In genomic region chr1:74857201-74857600, GRCm38 (mm10) we compare ENCODE assay signal across 13 mouse cellular contexts. TPM values are rescaled to one million over a fixed set of nuclear protein-coding genes. Genes with fewer than 3 reads are reported as not detected.
DNase-seq lines count a peak whose midpoint lies in the region; ATAC-seq lines count a peak whose summit lies in the region.
"Had no signal": no experiment of that assay in that cellular context is flagged by ENCODE, and none has a peak within 500 bp of the region (broad histone marks: within the 10 kb centered on the region; RNA-seq: fewer than 3 reads in every experiment).

No protein-coding gene starts in this region.

- H3K27ac ChIP-seq in limb, embryonic 13.5 days: no peak overlapping the region
- H3K27ac ChIP-seq in limb, embryonic 10.5 days: no peak overlapping the region
- H3K27ac ChIP-seq in hindbrain, embryonic 16.5 days (ENCODE audit: low read depth, low read length): no peak overlapping the region
- H3K27ac ChIP-seq: heart, adult 2 months had no signal

- H3K9me3 ChIP-seq in limb, embryonic 13.5 days: no peaks in the 10 kb centered on the region
- no peaks in the 10 kb centered on the region for H3K9me3 ChIP-seq in limb, embryonic 10.5 days (replicated peaks)
- no peaks in the 10 kb centered on the region for H3K9me3 ChIP-seq in hindbrain, embryonic 16.5 days (ENCODE audit: control insufficient read depth, low read length)

- 2% methylated on average over 20 of the region's 20 CpGs for WGBS in limb, embryonic 13.5 days
- 2% methylated on average over 20 of the region's 20 CpGs for WGBS in limb, embryonic 10.5 days
- 4% methylated on average over 20 of the region's 20 CpGs for WGBS in hindbrain, embryonic 16.5 days

- H3K4me3 ChIP-seq in limb, embryonic 13.5 days: 0 out of 2 replicates have a peak overlapping the region, but pooled peaks have one; percentile 3
- no peak overlapping the region for H3K4me3 ChIP-seq in limb, embryonic 10.5 days
- peak overlapping the region; percentile 94 for H3K4me3 ChIP-seq in hindbrain, embryonic 16.5 days (ENCODE audit: low read length)
- H3K4me3 ChIP-seq: heart, adult 2 months had no signal

- peaks cover 94% of the 10 kb centered on the region for H3K27me3 ChIP-seq in limb, embryonic 13.5 days
- H3K27me3 ChIP-seq in limb, embryonic 10.5 days (ENCODE audit: low read depth, poor library complexity, severe bottlenecking): peaks cover 93% of the 10 kb centered on the region
- no peaks in the 10 kb centered on the region for H3K27me3 ChIP-seq in hindbrain, embryonic 16.5 days (replicated peaks; ENCODE audit: control insufficient read depth, insufficient read depth, low read length)

- DNase-seq in adrenal gland, adult (ENCODE audit: inconsistent age in 2 of 2, low spot score in 1 of 2): peak; percentile 17 to 31
- no peak for DNase-seq in adrenal gland, adult 18-20 months (ENCODE audit: low spot score in 2 of 2)
- DNase-seq in limb, embryonic 10.5 days (ENCODE audit: low spot score): no peak
- DNase-seq in right cerebral cortex, postnatal 14 days: peak; percentile 28
- DNase-seq in gastrocnemius, postnatal 10 days: no peak
- no peak for DNase-seq in kidney, postnatal 25 days
- DNase-seq: heart, adult 2 months; lung, embryonic 14.5 days; retina, postnatal 1 day; thymus, postnatal 36 days had no signal

- H3K9ac ChIP-seq in limb, embryonic 13.5 days: no peak overlapping the region
- H3K9ac ChIP-seq in hindbrain, embryonic 16.5 days (ENCODE audit: low read depth, low read length): peak overlapping the region; percentile 98
- H3K9ac ChIP-seq: lung, embryonic 14.5 days had no signal

- no peaks in the 10 kb centered on the region for H3K36me3 ChIP-seq in limb, embryonic 13.5 days
- no peaks in the 10 kb centered on the region for H3K36me3 ChIP-seq in limb, embryonic 10.5 days
- no peaks in the 10 kb centered on the region for H3K36me3 ChIP-seq in hindbrain, embryonic 16.5 days (ENCODE audit: control insufficient read depth, insufficient read depth, low read length)

- no peak overlapping the region for H3K4me2 ChIP-seq in limb, embryonic 13.5 days (replicated peaks)
- H3K4me2 ChIP-seq in hindbrain, embryonic 16.5 days (ENCODE audit: low read length): peak overlapping the region; percentile 81

- ATAC-seq in limb, embryonic 13.5 days (ENCODE audit: low FRiP score, low read depth): no peak
- no peak for ATAC-seq in hindbrain, embryonic 16.5 days
- ATAC-seq: Patski had no signal

- peaks cover 30% of the 10 kb centered on the region for H3K4me1 ChIP-seq in limb, embryonic 13.5 days
- H3K4me1 ChIP-seq in limb, embryonic 10.5 days: peaks cover 34% of the 10 kb centered on the region
- peaks cover 21% of the 10 kb centered on the region for H3K4me1 ChIP-seq in hindbrain, embryonic 16.5 days (ENCODE audit: control insufficient read depth, insufficient read depth, low read depth, low read length)

RNA-seq across cellular contexts. Expression of gene Cdk5r2, which starts 2.5 kb away (rescaled TPM):
- 1 to 10 TPM; 4.1 to 4.8 TPM for total RNA-seq in adrenal gland, adult 18-20 months (2021)
- 0.11 TPM in 1 of 2 replicates, not detected in the other for polyA plus RNA-seq in limb, embryonic 13.5 days (2015; fragmentation: Nextera tagmentation; extraction: Ambion mirVana)
- polyA plus RNA-seq in limb, embryonic 10.5 days (2016; fragmentation: Nextera tagmentation; extraction: Ambion mirVana): not detected in 2 replicates
- polyA plus RNA-seq in hindbrain, embryonic 16.5 days (2015; fragmentation: Nextera tagmentation; extraction: Ambion mirVana): 8.4 and 9.4 TPM in 2 replicates
- total RNA-seq in gastrocnemius, postnatal 10 days (2021): under 1 TPM; 0.52 to 0.56 TPM
- polyA plus RNA-seq: lung, embryonic 14.5 days; Patski had no signal

RNA-seq across cellular contexts. Expression of gene Fev, which starts 28.0 kb away (rescaled TPM):
- total RNA-seq in adrenal gland, adult 18-20 months (2021): 1 to 10 TPM in 1 of 2 experiments, under 1 TPM in 1; 0.96 to 1.2 TPM
- 0.11 TPM in 1 of 2 replicates, not detected in the other for polyA plus RNA-seq in limb, embryonic 13.5 days (2015; fragmentation: Nextera tagmentation; extraction: Ambion mirVana)
- not detected in 2 replicates for polyA plus RNA-seq in limb, embryonic 10.5 days (2016; fragmentation: Nextera tagmentation; extraction: Ambion mirVana)
- polyA plus RNA-seq in hindbrain, embryonic 16.5 days (2015; fragmentation: Nextera tagmentation; extraction: Ambion mirVana): 2.9 and 3.3 TPM in 2 replicates
- not detected for total RNA-seq in gastrocnemius, postnatal 10 days (2021)
- total RNA-seq: heart, adult 2 months had no signal
- polyA plus RNA-seq: lung, embryonic 14.5 days; Patski had no signal

RNA-seq across cellular contexts. Expression of gene Cryba2, which starts 35.7 kb away (rescaled TPM):
- total RNA-seq in adrenal gland, adult 18-20 months (2021): under 1 TPM; 0.58 to 0.76 TPM
- polyA plus RNA-seq in limb, embryonic 13.5 days (2015; fragmentation: Nextera tagmentation; extraction: Ambion mirVana): not detected in 2 replicates
- polyA plus RNA-seq in limb, embryonic 10.5 days (2016; fragmentation: Nextera tagmentation; extraction: Ambion mirVana): not detected in 2 replicates
- polyA plus RNA-seq in hindbrain, embryonic 16.5 days (2015; fragmentation: Nextera tagmentation; extraction: Ambion mirVana): 1.4 and 2.1 TPM in 2 replicates
- not detected for total RNA-seq in gastrocnemius, postnatal 10 days (2021)
- total RNA-seq: heart, adult 2 months had no signal
- polyA plus RNA-seq: lung, embryonic 14.5 days; Patski had no signal

Comparison
In these comparisons a context has a peak if more than half of its experiments do, and no peak if none do; other contexts are left out.
1. DNase-seq: peak in adrenal gland, adult (2 of 2) and right cerebral cortex, postnatal 14 days (single experiment); none in adrenal gland, adult 18-20 months (0 of 2), limb, embryonic 10.5 days (single experiment), gastrocnemius, postnatal 10 days (single experiment) and kidney, postnatal 25 days (0 of 2).